ENCODE assay signal across 8 mouse cellular contexts in the genomic region with DNA sequence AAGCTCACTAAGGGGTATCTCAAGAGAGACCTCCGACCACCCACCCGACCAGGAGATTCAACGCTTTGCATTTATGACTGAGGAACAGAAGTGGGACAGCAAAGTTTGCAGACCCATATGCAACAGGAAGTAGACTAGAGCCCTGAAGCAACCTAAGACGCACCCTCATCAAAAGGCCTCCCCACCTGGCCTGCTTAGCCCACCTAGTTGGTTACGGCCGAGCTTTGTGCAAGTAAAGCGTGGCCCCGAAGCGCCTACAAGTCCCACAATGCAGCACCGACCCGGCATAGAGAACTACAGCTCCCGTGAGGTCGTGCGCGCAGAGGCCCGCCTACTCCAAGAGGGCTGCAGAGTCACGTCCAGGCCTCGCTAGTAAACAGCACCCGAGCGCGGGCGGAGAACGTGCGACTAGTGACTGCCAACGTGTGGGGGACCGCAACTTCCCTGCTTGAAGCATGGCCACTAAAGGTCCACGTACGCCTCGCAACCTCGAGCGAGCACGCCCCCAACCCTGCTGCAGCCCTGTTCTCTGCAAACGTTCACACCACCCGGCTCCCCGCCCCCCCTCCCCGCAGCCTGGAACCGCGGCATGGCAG. TPM values are rescaled to one million over a fixed set of nuclear protein-coding genes. Genes with fewer than 3 reads are reported as not detected.
DNase-seq lines count a peak whose midpoint lies in the region; ATAC-seq lines count a peak whose summit lies in the region.

No protein-coding gene starts in this region.

- no peaks in the 10 kb centered on the region for H3K9me3 ChIP-seq in megakaryocyte, embryonic 14.5 days

- H3K4me1 ChIP-seq in megakaryocyte, embryonic 14.5 days, result peaks cover 62% of the 10 kb centered on the region

- peak overlapping the region; percentile 100 for H3K4me3 ChIP-seq in megakaryocyte, embryonic 14.5 days (replicated peaks)

- H3K36me3 ChIP-seq in megakaryocyte, embryonic 14.5 days (replicated peaks; ENCODE audit: low read length), result peaks cover 21% of the 10 kb centered on the region

- DNase-seq in adrenal gland, adult (ENCODE audit: inconsistent age in 2 of 2, low spot score in 1 of 2), result peak; percentile 93 to 97
- DNase-seq in embryo, embryonic 10 days (ENCODE audit: low spot score), result peak; percentile 96
- DNase-seq in gastrocnemius, postnatal 10 days, result peak; percentile 83
- peak; percentile 80 to 95 for DNase-seq in left cerebral cortex, adult 9 months (ENCODE audit: low spot score in 2 of 2)
- DNase-seq in right cerebral cortex, adult 2 months (ENCODE audit: low spot score in 2 of 2), result peak; percentile 93 to 95
- peak; percentile 49 for DNase-seq in urinary bladder, postnatal 10 days (ENCODE audit: low spot score)

- ATAC-seq in inflammation-experienced regulatory T-cells, adult 6 months, result peak; percentile 86

- H3K27me3 ChIP-seq in megakaryocyte, embryonic 14.5 days (replicated peaks), result no peaks in the 10 kb centered on the region

RNA-seq across cellular contexts. Expression of a gene that starts 1.2 kb away (rescaled TPM):
- total RNA-seq in gastrocnemius, postnatal 10 days (2021), result 1 to 10 TPM; 6.6 to 6.9 TPM
- 1 to 10 TPM; 3.1 to 5.8 (median 4.2) TPM for polyA plus RNA-seq in inflammation-experienced regulatory T-cells, adult 6 months (2017; shearing (Covaris generic))
- polyA plus RNA-seq in megakaryocyte, embryonic 14.5 days (2012; ENCODE audit: insufficient read depth, low replicate concordance), result 27.6 and 46.2 TPM in 2 replicates

RNA-seq across cellular contexts. Expression of a gene that starts 16.9 kb away (rescaled TPM):
- total RNA-seq in gastrocnemius, postnatal 10 days (2021), result 1,000 to 10,000 TPM; 1,275 to 1,445 TPM
- under 1 TPM in 2 of 3 experiments, not detected in 1; 0.12 to 0.73 TPM for polyA plus RNA-seq in inflammation-experienced regulatory T-cells, adult 6 months (2017; shearing (Covaris generic))
- 0.03 TPM in 1 of 2 replicates, not detected in the other for polyA plus RNA-seq in megakaryocyte, embryonic 14.5 days (2012; ENCODE audit: insufficient read depth, low replicate concordance)

RNA-seq across cellular contexts. Expression of a gene that starts 36.0 kb away (rescaled TPM):
- total RNA-seq in gastrocnemius, postnatal 10 days (2021), result 10 to 100 TPM; 22.2 to 32.3 TPM
- polyA plus RNA-seq in inflammation-experienced regulatory T-cells, adult 6 months (2017; shearing (Covaris generic)), result under 1 TPM; 0.15 to 0.36 (median 0.16) TPM
- 0.62 and 2.0 TPM in 2 replicates for polyA plus RNA-seq in megakaryocyte, embryonic 14.5 days (2012; ENCODE audit: insufficient read depth, low replicate concordance)

Comparison
In these comparisons a context has a peak if more than half of its experiments do, and no peak if none do; other contexts are left out.
1. Peak in every context shown above with its lines: DNase-seq, ATAC-seq and H3K4me3 ChIP-seq.